Mouse (Mus musculus): ENCODE results near the gene Krtap12-1.
"Not testable (repeated sequence)": the region's sequence is repeated elsewhere in the genome, so short reads cannot be mapped to it uniquely, and the experiment has no call there.

Gene Krtap12-1

DNA sequence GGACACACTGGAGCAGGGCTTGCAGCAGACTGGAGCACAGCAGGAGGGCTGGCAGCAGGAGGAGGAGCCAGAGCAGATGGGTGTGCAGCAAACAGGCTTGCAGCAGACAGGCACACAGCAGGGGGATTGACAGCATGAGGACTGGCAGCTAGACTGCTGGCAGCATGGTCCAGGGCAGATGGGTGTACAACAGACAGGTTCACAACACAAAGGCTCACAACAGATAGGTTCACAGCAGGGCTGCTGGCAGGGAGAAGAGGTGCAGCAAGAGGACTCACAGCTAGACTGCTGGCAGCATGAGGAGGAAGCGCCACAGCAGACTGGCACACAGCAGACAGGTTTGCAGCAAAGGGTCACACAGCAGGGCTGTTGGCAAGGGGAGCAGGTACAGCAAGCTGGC is 30.3 kb downstream of the Krtap12-1 start:
- not testable (repeated sequence) for DNase-seq

DNA sequence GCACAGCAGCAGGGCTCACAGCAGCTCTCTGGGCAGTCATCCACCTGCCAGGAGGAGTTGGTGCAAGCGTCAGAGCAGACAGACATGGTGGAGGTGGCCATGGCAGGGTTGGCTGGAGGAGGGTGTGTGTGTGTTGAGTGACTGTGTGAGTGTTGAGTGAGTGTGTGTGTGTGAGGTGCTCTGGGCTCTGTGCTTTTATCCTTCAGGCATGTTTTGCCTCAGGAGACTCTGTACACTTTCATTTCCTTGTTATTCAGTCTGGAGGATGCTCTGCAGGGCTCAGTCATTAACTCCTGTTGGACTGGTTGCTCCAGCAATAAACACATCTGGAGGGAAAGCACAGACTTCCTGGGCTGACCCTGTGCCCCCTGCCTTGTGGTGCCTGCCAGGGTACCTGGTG is 30.9 kb downstream of the Krtap12-1 start, which contains the start of gene Gm9736:
Gene Gm9736 (minus strand): TSS at position 101 of the 400 bp plus-strand sequence.
- not testable (repeated sequence) for DNase-seq

DNA sequence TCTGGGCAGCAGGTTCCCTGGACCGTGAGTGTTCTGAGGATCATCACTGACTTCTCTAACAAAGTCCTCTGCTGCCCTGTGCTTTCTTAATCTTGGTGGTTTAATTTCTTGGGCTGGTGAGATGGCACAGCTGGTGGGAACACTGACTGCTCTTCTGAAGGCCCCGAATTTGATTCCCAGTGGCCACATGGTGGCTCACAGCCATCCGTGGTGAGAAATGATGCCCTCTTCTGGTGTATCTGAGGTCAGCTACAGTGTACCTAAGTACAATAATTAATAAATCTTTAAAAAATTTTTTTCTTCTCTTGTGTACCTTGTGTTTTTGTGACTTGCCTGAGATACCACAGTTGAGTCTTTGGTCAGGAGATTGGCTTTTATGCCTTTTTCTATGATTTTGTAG is 31.9 kb downstream of the Krtap12-1 start:
- DNase-seq, result not testable (repeated sequence)

DNA sequence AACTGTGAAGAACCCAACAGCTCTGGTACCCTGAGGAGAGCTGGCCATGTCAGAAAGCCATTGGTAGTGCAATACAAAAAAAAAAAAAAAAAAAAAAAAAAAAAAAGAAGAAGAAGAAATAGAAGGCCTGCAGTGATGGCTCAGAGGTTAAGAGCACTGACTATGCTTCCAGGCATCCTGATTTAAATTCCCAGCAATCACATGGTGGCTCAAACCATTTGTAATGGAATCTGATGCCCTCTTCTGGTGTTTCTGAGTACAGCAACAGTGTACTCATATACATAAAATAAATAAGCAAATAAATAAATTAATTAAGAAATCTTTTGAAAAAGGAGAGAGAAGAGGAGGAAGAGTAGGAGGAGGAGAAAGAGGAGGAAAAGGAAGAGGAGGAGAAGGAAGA is 33.0 kb downstream of the Krtap12-1 start:
- no peak for DNase-seq

DNA sequence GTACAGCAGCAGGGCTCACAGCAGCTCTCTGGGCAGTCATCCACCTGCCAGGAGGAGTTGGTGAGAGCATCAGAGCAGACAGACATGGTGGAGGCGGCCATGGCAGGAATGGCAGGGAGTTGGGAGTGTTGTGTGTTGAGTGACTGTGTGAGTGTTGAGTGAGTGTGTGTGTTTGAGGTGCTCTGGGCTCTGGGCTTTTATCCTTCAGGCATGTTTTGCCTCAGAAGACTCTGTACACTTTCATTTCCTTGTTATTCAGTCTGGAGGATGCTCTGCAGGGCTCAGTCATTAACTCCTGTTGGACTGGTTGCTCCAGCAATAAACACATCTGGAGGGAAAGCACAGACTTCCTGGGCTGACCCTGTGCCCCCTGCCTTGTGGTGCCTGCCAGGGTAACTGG is 39.2 kb downstream of the Krtap12-1 start, which contains the start of gene Gm3233:
Gene Gm3233 (minus strand): TSS at position 101 of the 400 bp plus-strand sequence.
- not testable (repeated sequence) for DNase-seq

DNA sequence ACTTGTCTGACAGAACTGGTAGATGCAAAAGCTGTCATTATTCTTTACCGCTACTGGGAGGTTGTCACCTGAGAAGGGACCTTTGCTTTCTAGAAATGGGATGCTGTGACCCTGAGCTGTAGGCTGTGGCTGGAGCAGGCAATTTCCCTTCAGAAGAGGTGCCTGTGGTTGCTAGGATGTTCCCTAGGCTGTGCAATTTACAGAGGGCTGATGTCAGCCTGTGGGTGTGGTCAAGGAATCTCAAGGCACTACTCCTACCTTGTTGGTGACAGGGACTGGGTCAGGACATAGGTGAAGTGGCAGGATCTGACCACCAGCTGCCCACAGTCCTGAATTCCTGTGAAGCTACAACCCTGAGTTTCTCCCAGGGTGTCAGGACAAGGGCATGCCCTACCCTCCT is 49.3 kb downstream of the Krtap12-1 start:
- DNase-seq, result no peak
